Mouse (Mus musculus) cerebellum, adult 2 months (tissue): ENCODE data around the gene Spata2.

Experiments
- CTCF ChIP-seq: fragments of 200-500 bp; IDR thresholded peaks from 2 replicates; pipeline ENCODE4 v1.5.1; 2011; ENCODE audit warnings: low read depth, mild to moderate bottlenecking, control low read depth, low read length, moderate library complexity, borderline replicate concordance; ENCODE audit not compliant: insufficient read depth
- POLR2A ChIP-seq: fragments of 200-500 bp; IDR thresholded peaks from 2 replicates; pipeline ENCODE4 v1.6.1; 2011; ENCODE audit warnings: low read length, control low read depth, borderline replicate concordance; ENCODE audit not compliant: insufficient read depth

DNA sequence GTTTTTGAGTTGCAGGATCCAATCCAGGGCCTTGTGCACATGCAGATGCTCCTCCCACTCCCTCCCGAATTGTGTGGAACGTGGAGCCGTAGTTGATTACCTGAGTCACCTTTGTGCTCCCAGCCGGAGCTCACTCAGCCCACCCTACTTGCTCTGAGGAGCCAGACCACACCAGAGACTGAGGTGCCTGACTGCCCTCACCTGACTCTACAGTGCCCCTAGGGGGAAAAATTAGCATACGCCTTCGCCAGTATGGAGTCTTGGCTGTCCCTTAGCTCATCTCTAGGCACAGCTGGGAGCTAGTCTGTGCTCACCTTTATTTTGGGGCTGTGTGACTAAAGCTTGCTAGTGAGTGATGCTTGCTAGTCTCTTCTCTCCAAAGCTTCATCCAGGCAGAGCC is 24.2 kb downstream of the Spata2 start:
- TF ChIP-seq CTCF (peak; percentile 27; the same call in 1 of the 2 replicates), POLR2A (no peak)
